Mouse (Mus musculus) liver, adult 2 months (tissue): ENCODE data around the gene Eif5a2.

ENCODE experiments used
- CTCF ChIP-seq: fragments of 200-500 bp; IDR thresholded peaks from 2 replicates; pipeline ENCODE4 v1.5.1; 2011; ENCODE audit warnings: low read depth, low read length, control low read depth
- POLR2A ChIP-seq: fragments of 200-500 bp; IDR thresholded peaks from 2 replicates; pipeline ENCODE4 v1.6.1; 2011; ENCODE audit warnings: low read length, control low read depth; ENCODE audit not compliant: insufficient read depth; ENCODE audit errors: extremely low read depth

DNA sequence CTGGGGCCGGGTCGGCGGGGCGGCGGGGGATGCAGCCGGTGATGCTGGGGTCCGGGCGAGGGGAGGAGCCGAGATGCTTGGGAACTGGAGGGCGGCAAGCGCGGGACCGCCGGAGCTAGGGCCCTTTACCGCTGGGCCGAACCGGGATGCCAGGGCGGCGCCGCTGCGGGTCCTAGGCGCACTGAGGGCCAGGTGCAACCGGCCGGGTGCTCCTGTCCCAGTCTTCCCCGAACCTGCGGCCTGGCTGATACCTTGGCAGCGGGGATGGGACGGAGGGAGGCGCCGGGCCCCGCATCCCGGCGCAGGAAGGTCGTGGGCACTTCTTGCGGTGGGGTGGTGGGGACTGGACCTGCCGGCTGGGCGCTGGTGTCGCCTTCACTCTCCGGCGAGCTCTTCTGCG lies 346 bp downstream of the Eif5a2 start:
- TF ChIP-seq POLR2A, result no peak
- TF ChIP-seq CTCF, result no peak
